Mouse (Mus musculus): ENCODE results near the gene Mt3. TPM values are rescaled to one million over a fixed set of nuclear protein-coding genes. Genes with fewer than 3 reads are reported as not detected.
A peak's percentile ranks its signal among the peaks of the same experiment; 100 is the strongest.
"Not testable (repeated sequence)": the region's sequence is repeated elsewhere in the genome, so short reads cannot be mapped to it uniquely, and the experiment has no call there.

The Mt3 gene
- polyA plus RNA-seq, 1 experiment from 2014 or later = 12.0 TPM

- H3K9ac ChIP-seq (ENCODE audit: low read length) = no peak within 1 kb of the TSS
- no peaks in the 10 kb centered on the region for H3K9me3 ChIP-seq (ENCODE audit: control insufficient read depth, low read length)
- no peaks in the 10 kb centered on the region for H3K4me1 ChIP-seq (ENCODE audit: control insufficient read depth, insufficient read depth, low read length)
- no peak within 1 kb of the TSS for H3K27ac ChIP-seq (ENCODE audit: low read depth, low read length)
- ATAC-seq (ENCODE audit: low FRiP score) (no peak), DNase-seq (ENCODE audit: low spot score, missing footprints) (no peak)
- H3K36me3 ChIP-seq (ENCODE audit: control insufficient read depth, insufficient read depth, low read length) = no peaks in the 10 kb centered on the region
- H3K27me3 ChIP-seq (ENCODE audit: control insufficient read depth, insufficient read depth, low read length) = no peaks in the 10 kb centered on the region
- no peak within 1 kb of the TSS for H3K4me2 ChIP-seq
- no peak within 1 kb of the TSS for H3K4me3 ChIP-seq (ENCODE audit: low read depth, low read length)
- WGBS = 62% methylated on average over 6 of the region's 6 CpGs
These were observed 15.5 kb upstream of the Mt3 start, which contains the start of gene Mt4 for GRCm38 (mm10) chr8:94136933-94137332. Mt4 (plus strand) TSS chr8:94137197.

GRCm38 (mm10) chr8:94140266-94140795 is 12.1 kb upstream of the Mt3 start:
- H3K9ac ChIP-seq (ENCODE audit: low read length) = no peak overlapping the region
- no peaks in the 10 kb centered on the region for H3K36me3 ChIP-seq (ENCODE audit: control insufficient read depth, insufficient read depth, low read length)
- H3K4me3 ChIP-seq (ENCODE audit: low read depth, low read length) = no peak overlapping the region
- no peaks in the 10 kb centered on the region for H3K4me1 ChIP-seq (ENCODE audit: control insufficient read depth, insufficient read depth, low read length)
- ATAC-seq (ENCODE audit: low FRiP score) (no peak), DNase-seq (ENCODE audit: low spot score, missing footprints) (no peak)
- whole genome bisulfite sequencing = 78% methylated on average over 4 of the region's 4 CpGs
- no peak overlapping the region for H3K27ac ChIP-seq (ENCODE audit: low read depth, low read length)
- H3K9me3 ChIP-seq (ENCODE audit: control insufficient read depth, low read length) = no peaks in the 10 kb centered on the region
- H3K27me3 ChIP-seq (ENCODE audit: control insufficient read depth, insufficient read depth, low read length) = no peaks in the 10 kb centered on the region
- no peak overlapping the region for H3K4me2 ChIP-seq

GRCm38 (mm10) chr8:94148236-94148635 is 4.2 kb upstream of the Mt3 start:
- no peak for ATAC-seq (ENCODE audit: low FRiP score)
- no peak overlapping the region for H3K4me3 ChIP-seq (ENCODE audit: low read depth, low read length)
- H3K27ac ChIP-seq (ENCODE audit: low read depth, low read length) = no peak overlapping the region
- H3K36me3 ChIP-seq (ENCODE audit: control insufficient read depth, insufficient read depth, low read length) = no peaks in the 10 kb centered on the region
- no peak overlapping the region for H3K9ac ChIP-seq (ENCODE audit: low read length)
- peaks cover 11% of the 10 kb centered on the region for H3K4me1 ChIP-seq (ENCODE audit: control insufficient read depth, insufficient read depth, low read length)
- no peak overlapping the region for H3K4me2 ChIP-seq
- no peaks in the 10 kb centered on the region for H3K9me3 ChIP-seq (ENCODE audit: control insufficient read depth, low read length)
- peaks cover 5% of the 10 kb centered on the region; the same call in 1 of the 2 replicates for H3K27me3 ChIP-seq (ENCODE audit: control insufficient read depth, insufficient read depth, low read length)
- 26% methylated on average over 5 of the region's 5 CpGs for WGBS
- no peak for DNase-seq (ENCODE audit: low spot score, missing footprints)

- H3K9me3 ChIP-seq (ENCODE audit: control insufficient read depth, low read length) = no peaks in the 10 kb centered on the region
- H3K4me2 ChIP-seq = no peak overlapping the region
- H3K4me1 ChIP-seq (ENCODE audit: control insufficient read depth, insufficient read depth, low read length) = peaks cover 13% of the 10 kb centered on the region
- H3K36me3 ChIP-seq (ENCODE audit: control insufficient read depth, insufficient read depth, low read length) = no peaks in the 10 kb centered on the region
- H3K27ac ChIP-seq (ENCODE audit: low read depth, low read length) = no peak overlapping the region
- DNase-seq (ENCODE audit: low spot score, missing footprints) (no peak), ATAC-seq (ENCODE audit: low FRiP score) (no peak)
- H3K4me3 ChIP-seq (ENCODE audit: low read depth, low read length) = no peak overlapping the region
- H3K9ac ChIP-seq (ENCODE audit: low read length) = no peak overlapping the region
- 88% methylated on average over 5 of the region's 5 CpGs for WGBS
- H3K27me3 ChIP-seq (ENCODE audit: control insufficient read depth, insufficient read depth, low read length) = peaks cover 7% of the 10 kb centered on the region; the same call in 1 of the 2 replicates
These were observed 1.5 kb upstream of the Mt3 start for GRCm38 (mm10) chr8:94150925-94151324.

- H3K9me3 ChIP-seq (ENCODE audit: control insufficient read depth, low read length) = no peaks in the 10 kb centered on the region
- H3K4me3 ChIP-seq (ENCODE audit: low read depth, low read length) = no peak overlapping the region
- no peak overlapping the region; the same call in 1 of the 2 replicates for H3K9ac ChIP-seq (ENCODE audit: low read length)
- H3K27ac ChIP-seq (ENCODE audit: low read depth, low read length) = no peak overlapping the region
- H3K4me2 ChIP-seq = peak overlapping the region; percentile 57
- peak; percentile 29; the same call in 1 of the 2 replicates for ATAC-seq (ENCODE audit: low FRiP score)
- peaks cover 10% of the 10 kb centered on the region for H3K4me1 ChIP-seq (ENCODE audit: control insufficient read depth, insufficient read depth, low read length)
- no peaks in the 10 kb centered on the region for H3K36me3 ChIP-seq (ENCODE audit: control insufficient read depth, insufficient read depth, low read length)
- 26% methylated on average over 7 of the region's 7 CpGs for WGBS
- peaks cover 7% of the 10 kb centered on the region; the same call in 1 of the 2 replicates for H3K27me3 ChIP-seq (ENCODE audit: control insufficient read depth, insufficient read depth, low read length)
- DNase-seq (ENCODE audit: low spot score, missing footprints) = peak; percentile 90
These were observed 1.0 kb downstream of the Mt3 start for GRCm38 (mm10) chr8:94153451-94153850.

- no peak overlapping the region for H3K4me2 ChIP-seq
- peaks cover 10% of the 10 kb centered on the region for H3K4me1 ChIP-seq (ENCODE audit: control insufficient read depth, insufficient read depth, low read length)
- H3K36me3 ChIP-seq (ENCODE audit: control insufficient read depth, insufficient read depth, low read length) = no peaks in the 10 kb centered on the region
- DNase-seq (ENCODE audit: low spot score, missing footprints) = no peak
- no peak for ATAC-seq (ENCODE audit: low FRiP score)
- H3K4me3 ChIP-seq (ENCODE audit: low read depth, low read length) = no peak overlapping the region
- H3K9me3 ChIP-seq (ENCODE audit: control insufficient read depth, low read length) = no peaks in the 10 kb centered on the region
- peaks cover 7% of the 10 kb centered on the region; the same call in 1 of the 2 replicates for H3K27me3 ChIP-seq (ENCODE audit: control insufficient read depth, insufficient read depth, low read length)
- 49% methylated on average over 6 of the region's 6 CpGs for WGBS
- H3K9ac ChIP-seq (ENCODE audit: low read length) = no peak overlapping the region
- H3K27ac ChIP-seq (ENCODE audit: low read depth, low read length) = no peak overlapping the region
These were observed 2.1 kb downstream of the Mt3 start for GRCm38 (mm10) chr8:94154537-94154936.

- no peak overlapping the region for H3K4me2 ChIP-seq
- DNase-seq (ENCODE audit: low spot score, missing footprints) = no peak
- peaks cover 10% of the 10 kb centered on the region for H3K4me1 ChIP-seq (ENCODE audit: control insufficient read depth, insufficient read depth, low read length)
- 93% methylated on average over 4 of the region's 4 CpGs for WGBS
- no peaks in the 10 kb centered on the region for H3K36me3 ChIP-seq (ENCODE audit: control insufficient read depth, insufficient read depth, low read length)
- H3K4me3 ChIP-seq (ENCODE audit: low read depth, low read length) = no peak overlapping the region
- ATAC-seq (ENCODE audit: low FRiP score) = no peak
- H3K9ac ChIP-seq (ENCODE audit: low read length) = no peak overlapping the region
- no peak overlapping the region for H3K27ac ChIP-seq (ENCODE audit: low read depth, low read length)
- H3K9me3 ChIP-seq (ENCODE audit: control insufficient read depth, low read length) = no peaks in the 10 kb centered on the region
- peaks cover 7% of the 10 kb centered on the region; the same call in 1 of the 2 replicates for H3K27me3 ChIP-seq (ENCODE audit: control insufficient read depth, insufficient read depth, low read length)
These were observed 3.7 kb downstream of the Mt3 start for GRCm38 (mm10) chr8:94156092-94156491.

GRCm38 (mm10) chr8:94165772-94166171 is 13.4 kb downstream of the Mt3 start:
- not testable (repeated sequence) for H3K27me3 ChIP-seq (ENCODE audit: control insufficient read depth, insufficient read depth, low read length); H3K9ac ChIP-seq (ENCODE audit: low read length); H3K36me3 ChIP-seq (ENCODE audit: control insufficient read depth, insufficient read depth, low read length); H3K27ac ChIP-seq (ENCODE audit: low read depth, low read length); ATAC-seq (ENCODE audit: low FRiP score); H3K4me1 ChIP-seq (ENCODE audit: control insufficient read depth, insufficient read depth, low read length); H3K4me2 ChIP-seq; H3K9me3 ChIP-seq (ENCODE audit: control insufficient read depth, low read length); H3K4me3 ChIP-seq (ENCODE audit: low read depth, low read length)
- DNase-seq (ENCODE audit: low spot score, missing footprints) = peak; percentile 59
- 77% methylated on average over 8 of the region's 8 CpGs for WGBS

GRCm38 (mm10) chr8:94167244-94167643 is 14.8 kb downstream of the Mt3 start:
- no peak overlapping the region for H3K27ac ChIP-seq (ENCODE audit: low read depth, low read length)
- H3K9me3 ChIP-seq (ENCODE audit: control insufficient read depth, low read length) = no peaks in the 10 kb centered on the region
- whole genome bisulfite sequencing = 2% methylated on average over 6 of the region's 6 CpGs
- ATAC-seq (ENCODE audit: low FRiP score) (peak; percentile 58), DNase-seq (ENCODE audit: low spot score, missing footprints) (peak; percentile 100)
- H3K4me3 ChIP-seq (ENCODE audit: low read depth, low read length) = no peak overlapping the region
- no peak overlapping the region for H3K9ac ChIP-seq (ENCODE audit: low read length)
- no peak overlapping the region for H3K4me2 ChIP-seq
- H3K36me3 ChIP-seq (ENCODE audit: control insufficient read depth, insufficient read depth, low read length) = no peaks in the 10 kb centered on the region
- H3K27me3 ChIP-seq (ENCODE audit: control insufficient read depth, insufficient read depth, low read length) = peaks cover 22% of the 10 kb centered on the region
- peaks cover 6% of the 10 kb centered on the region for H3K4me1 ChIP-seq (ENCODE audit: control insufficient read depth, insufficient read depth, low read length)

Data from midbrain, embryonic 11.5 days (tissue).